Mouse (Mus musculus) left cerebral cortex, adult 8-10 months (tissue): ENCODE results near the gene Mrpl35. TPM values are rescaled to one million over a fixed set of nuclear protein-coding genes. Genes with fewer than 3 reads are reported as not detected.
A peak's percentile ranks its signal among the peaks of the same experiment; 100 is the strongest.

ENCODE experiments used
- DNase-seq, 2 experiments: peaks; one replicate each; pipeline ENCODE4 v3.0.0; 2022; ENCODE audit warnings: low spot score in 2 of 2
- total RNA-seq, 4 experiments: library from RNA; stranded (reverse); gene quantifications; 2 replicates each; pipeline ENCODE4 v1.2.4; 2022

Gene Mrpl35
- total RNA-seq, 4 experiments from 2014 or later = 24.9 to 36.6 (median 29.2) TPM

GRCm38 (mm10) chr6:71801011-71801713 lies 25.6 kb downstream of the Mrpl35 start:
- DNase-seq = no peak

- DNase-seq = no peak
Measured at GRCm38 (mm10) chr6:71799391-71799790, 27.4 kb downstream of the Mrpl35 start.

- DNase-seq = no peak
Measured at GRCm38 (mm10) chr6:71791771-71792170, 35.0 kb downstream of the Mrpl35 start.

GRCm38 (mm10) chr6:71788348-71788747 lies 38.4 kb downstream of the Mrpl35 start:
- no peak for DNase-seq

- DNase-seq = no peak
Measured at GRCm38 (mm10) chr6:71783165-71783564, 43.6 kb downstream of the Mrpl35 start.

GRCm38 (mm10) chr6:71780431-71780830 lies 46.3 kb downstream of the Mrpl35 start:
- no peak for DNase-seq

- no peak for DNase-seq
Measured at GRCm38 (mm10) chr6:71779831-71780230, 46.9 kb downstream of the Mrpl35 start.

- no peak for DNase-seq
Measured at GRCm38 (mm10) chr6:71778016-71778415, 48.8 kb downstream of the Mrpl35 start.

GRCm38 (mm10) chr6:71772636-71773208 lies 54.0 kb downstream of the Mrpl35 start:
- DNase-seq = no peak

GRCm38 (mm10) chr6:71772156-71772555 lies 54.6 kb downstream of the Mrpl35 start:
- DNase-seq = peak; percentile 24 to 90

- no peak for DNase-seq
Measured at GRCm38 (mm10) chr6:71771282-71771681, 55.5 kb downstream of the Mrpl35 start.

GRCm38 (mm10) chr6:71770856-71771255 lies 55.9 kb downstream of the Mrpl35 start:
- no peak for DNase-seq

GRCm38 (mm10) chr6:71769901-71770690 lies 56.7 kb downstream of the Mrpl35 start:
- no peak for DNase-seq

- DNase-seq = no peak
Measured at GRCm38 (mm10) chr6:71767761-71768160, 59.0 kb downstream of the Mrpl35 start.

Other genes with a start within 250 kb of the Mrpl35 start
- gene Kdm3a, start 194.0 kb downstream of the Mrpl35 start, total RNA-seq = 10 to 100 TPM; 49.7 to 56.4 (median 53.3) TPM
- 10 to 100 TPM; 77.8 to 89.9 (median 85.9) TPM for gene Reep1, start 119.4 kb downstream of the Mrpl35 start, total RNA-seq
- 100 to 1,000 TPM; 142 to 166 (median 150) TPM for gene Immt, start 4.4 kb upstream of the Mrpl35 start, total RNA-seq
- gene Ptcd3, start 81.8 kb upstream of the Mrpl35 start, total RNA-seq = 10 to 100 TPM; 61.7 to 69.8 (median 68.6) TPM
- 10 to 100 TPM; 31.2 to 35.9 (median 33.1) TPM for gene Polr1a, start 82.1 kb upstream of the Mrpl35 start, total RNA-seq